Mouse (Mus musculus): ENCODE data around the gene Tbcd. TPM values are rescaled to one million over a fixed set of nuclear protein-coding genes. Genes with fewer than 3 reads are reported as not detected.

The Tbcd gene
- polyA plus RNA-seq, 1 experiment = 51.3 TPM

DNA sequence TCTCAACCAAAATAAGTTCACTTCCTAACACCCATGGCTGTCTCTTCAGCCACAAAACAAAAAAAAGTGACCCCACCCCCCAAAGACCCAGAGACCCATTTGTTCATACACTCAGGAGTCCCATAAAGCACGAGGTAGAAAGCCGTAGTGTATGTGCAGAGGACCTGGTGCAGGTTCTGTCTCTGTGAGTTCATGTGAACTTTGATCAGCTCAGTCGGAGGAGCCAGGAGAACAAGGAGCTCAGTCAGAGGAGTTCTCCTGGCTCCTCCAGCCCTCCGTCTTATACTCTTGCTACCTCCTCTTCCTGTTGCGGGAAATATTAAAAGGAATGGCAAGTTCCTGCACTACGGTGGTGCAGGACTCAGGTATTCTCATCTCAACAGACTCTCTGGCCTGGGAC lies 15.7 kb downstream of the Tbcd start:
- TF ChIP-seq CTCF (IDR thresholded peaks at IDR 0.05; ENCODE audit: insufficient read depth, low read length) (no peak), POLR2A (IDR thresholded peaks at IDR 0.05; ENCODE audit: borderline replicate concordance, extremely low read depth, low read depth, low read length) (no peak)
- WGBS = 92% methylated on average over 6 of the region's 6 CpGs
- no peaks in the 10 kb centered on the region for H3K4me1 ChIP-seq (ENCODE audit: control insufficient read depth, insufficient read depth, low read length)
- no peak for DNase-seq
- H3K4me3 ChIP-seq (replicated peaks; ENCODE audit: extremely low read depth, low read depth, low read length) = no peak overlapping the region

DNA sequence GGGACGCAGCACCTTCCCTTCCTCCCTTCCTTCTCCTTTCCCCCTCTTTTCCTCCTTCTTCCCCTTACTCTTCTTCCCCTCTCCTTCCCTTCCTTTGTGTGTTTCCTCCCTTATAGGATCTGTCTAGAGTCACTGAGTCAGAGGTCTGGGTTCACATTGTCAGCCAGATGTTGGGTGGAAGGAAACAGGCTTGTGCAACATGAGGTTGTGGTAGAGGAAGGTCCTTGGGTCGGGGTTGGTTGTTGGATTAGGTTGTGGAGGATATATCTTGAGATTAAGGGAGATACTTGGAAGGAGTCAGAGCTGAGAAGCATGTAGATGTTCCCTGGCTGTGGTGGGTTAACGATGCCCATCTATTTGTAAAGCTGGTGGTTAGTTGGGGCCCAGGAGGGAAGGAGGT lies 23.1 kb downstream of the Tbcd start:
- H3K4me3 ChIP-seq (replicated peaks; ENCODE audit: extremely low read depth, low read depth, low read length) = no peak overlapping the region
- 73% methylated on average over 3 of the region's 3 CpGs for WGBS
- TF ChIP-seq CTCF (IDR thresholded peaks at IDR 0.05; ENCODE audit: insufficient read depth, low read length) (no peak), POLR2A (IDR thresholded peaks at IDR 0.05; ENCODE audit: borderline replicate concordance, extremely low read depth, low read depth, low read length) (no peak)
- DNase-seq = no peak
- H3K4me1 ChIP-seq (ENCODE audit: control insufficient read depth, insufficient read depth, low read length) = no peaks in the 10 kb centered on the region

DNA sequence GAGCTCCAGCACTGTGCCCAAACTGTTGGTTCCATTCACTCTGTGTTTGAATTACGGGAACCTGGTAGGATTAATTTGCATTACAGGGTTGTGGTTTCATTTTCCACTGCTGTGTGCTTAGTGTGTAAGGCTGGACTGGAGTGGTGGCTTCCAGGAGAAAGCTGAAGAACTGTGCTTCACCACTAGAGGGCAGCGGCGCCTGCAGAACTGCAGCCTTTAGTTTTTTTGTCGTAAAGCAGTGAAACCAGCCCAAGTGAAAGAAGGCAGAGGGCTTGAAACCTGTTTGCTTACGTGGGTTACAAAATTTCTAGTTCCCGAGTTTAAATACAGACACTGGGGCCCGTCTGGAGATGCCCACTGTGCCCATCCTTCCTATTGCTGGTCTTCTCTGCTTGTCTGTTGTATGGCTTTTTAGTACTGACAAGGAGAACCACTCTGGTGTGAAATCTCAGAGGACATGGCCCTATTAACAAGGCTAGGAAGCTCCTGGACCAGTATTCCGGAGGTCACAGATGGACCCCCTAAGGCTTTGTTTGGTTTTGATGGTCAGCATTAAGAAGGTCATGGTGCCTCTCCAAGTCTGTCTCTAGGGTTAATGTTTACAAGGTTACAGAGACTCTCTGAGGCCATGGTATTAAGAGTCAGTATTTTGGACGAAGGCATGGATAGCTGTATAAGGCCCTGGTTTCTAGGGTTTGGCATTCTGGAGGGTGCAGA lies 24.1 kb downstream of the Tbcd start:
- DNase-seq = peak; percentile 58
- TF ChIP-seq CTCF (IDR thresholded peaks at IDR 0.05; ENCODE audit: insufficient read depth, low read length) (peak; percentile 94), POLR2A (IDR thresholded peaks at IDR 0.05; ENCODE audit: borderline replicate concordance, extremely low read depth, low read depth, low read length) (no peak)
- Histone ChIP-seq H3K4me1 (ENCODE audit: control insufficient read depth, insufficient read depth, low read length) (no peaks in the 10 kb centered on the region), H3K4me3 (replicated peaks; ENCODE audit: extremely low read depth, low read depth, low read length) (no peak overlapping the region)
- 29% methylated on average over 9 of the region's 9 CpGs for WGBS

DNA sequence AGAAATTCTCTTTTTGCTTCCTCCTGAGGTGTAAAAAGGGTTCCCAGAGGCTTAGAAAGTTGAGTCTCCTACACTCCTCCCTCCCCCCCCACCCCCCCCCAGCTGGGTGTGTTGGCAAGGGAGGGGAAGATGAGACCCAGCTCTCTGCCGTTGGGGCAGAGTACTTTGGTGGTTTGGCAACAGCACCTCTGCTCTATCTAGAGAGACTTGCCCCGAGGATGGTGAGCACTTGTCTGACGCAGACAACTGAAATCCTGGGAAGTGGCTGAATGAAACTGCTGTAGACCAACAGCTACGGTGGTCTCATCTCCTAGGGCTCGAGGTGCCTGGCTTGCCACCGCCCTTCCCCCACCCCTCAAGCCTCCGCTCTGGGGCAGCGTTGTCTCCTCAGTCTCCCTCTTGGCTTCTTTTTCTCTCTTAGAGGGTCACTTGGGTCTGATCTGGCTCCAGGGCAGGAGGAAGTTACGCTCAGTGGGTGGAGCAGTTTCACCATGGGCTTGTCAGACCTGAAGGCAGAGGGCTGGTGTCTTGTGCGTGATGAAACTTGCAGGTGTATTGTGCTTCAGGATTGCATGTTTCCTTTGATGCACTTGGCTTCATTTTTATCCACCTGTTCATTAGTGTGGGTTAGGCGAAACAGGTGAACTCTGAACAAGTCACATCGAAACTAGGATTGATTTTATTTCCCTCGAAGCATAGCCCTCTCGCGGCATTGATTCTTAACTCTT lies 27.9 kb downstream of the Tbcd start:
- TF ChIP-seq POLR2A (IDR thresholded peaks at IDR 0.05; ENCODE audit: borderline replicate concordance, extremely low read depth, low read depth, low read length) = no peak
- TF ChIP-seq CTCF (IDR thresholded peaks at IDR 0.05; ENCODE audit: insufficient read depth, low read length) = no peak
- no peak for DNase-seq
- H3K4me1 ChIP-seq (ENCODE audit: control insufficient read depth, insufficient read depth, low read length) = no peaks in the 10 kb centered on the region
- 86% methylated on average over 15 of the region's 15 CpGs for WGBS
- no peak overlapping the region for H3K4me3 ChIP-seq (replicated peaks; ENCODE audit: extremely low read depth, low read depth, low read length)

DNA sequence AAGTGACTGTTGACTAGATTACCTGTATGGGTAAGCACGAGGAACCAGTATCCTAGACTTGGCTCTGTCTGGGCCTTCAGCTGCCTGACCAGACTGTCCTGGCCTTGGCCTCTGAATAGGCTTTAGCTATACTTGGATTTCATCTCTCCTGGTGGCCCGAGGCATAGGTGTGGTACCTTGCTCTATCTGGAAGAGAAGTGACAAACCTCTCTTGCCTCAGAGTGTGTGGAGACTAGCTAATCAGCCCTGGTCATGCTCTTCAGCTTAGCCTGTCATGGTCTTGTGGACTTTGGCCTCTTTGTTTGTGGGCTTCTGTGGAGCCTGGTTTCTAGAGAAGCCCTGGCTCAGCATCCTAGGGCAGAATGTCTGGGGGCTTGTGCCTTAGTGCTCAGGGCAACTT lies 29.4 kb downstream of the Tbcd start:
- TF ChIP-seq POLR2A (IDR thresholded peaks at IDR 0.05; ENCODE audit: borderline replicate concordance, extremely low read depth, low read depth, low read length) (no peak), CTCF (IDR thresholded peaks at IDR 0.05; ENCODE audit: insufficient read depth, low read length) (no peak)
- no peak for DNase-seq
- WGBS = 89% methylated on average over 2 of the region's 2 CpGs
- no peaks in the 10 kb centered on the region for H3K4me1 ChIP-seq (ENCODE audit: control insufficient read depth, insufficient read depth, low read length)
- no peak overlapping the region for H3K4me3 ChIP-seq (replicated peaks; ENCODE audit: extremely low read depth, low read depth, low read length)

DNA sequence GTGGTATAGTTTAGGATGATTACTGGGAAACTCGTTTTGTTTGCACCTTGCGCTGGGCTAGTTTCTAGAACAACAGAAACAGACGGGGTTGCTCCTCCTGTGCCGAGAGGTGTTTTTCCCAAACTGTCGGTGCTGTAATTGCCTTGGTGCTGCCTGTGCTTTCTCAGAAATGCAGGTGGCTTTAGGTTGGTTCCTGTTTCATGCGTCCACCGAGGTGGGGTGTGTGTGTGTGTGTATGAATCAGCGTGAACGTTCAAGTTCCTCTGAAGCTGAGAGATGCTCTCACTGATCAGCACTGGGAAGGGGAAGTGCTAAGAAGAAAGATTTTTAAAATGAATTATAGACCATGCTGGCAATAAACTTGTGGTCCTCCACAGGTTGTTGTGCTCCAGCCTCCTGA lies 34.1 kb downstream of the Tbcd start:
- TF ChIP-seq POLR2A (IDR thresholded peaks at IDR 0.05; ENCODE audit: borderline replicate concordance, extremely low read depth, low read depth, low read length) (no peak), CTCF (IDR thresholded peaks at IDR 0.05; ENCODE audit: insufficient read depth, low read length) (no peak)
- WGBS = 67% methylated on average over 9 of the region's 9 CpGs
- no peak overlapping the region for H3K4me3 ChIP-seq (replicated peaks; ENCODE audit: extremely low read depth, low read depth, low read length)
- no peaks in the 10 kb centered on the region for H3K4me1 ChIP-seq (ENCODE audit: control insufficient read depth, insufficient read depth, low read length)
- DNase-seq = no peak

DNA sequence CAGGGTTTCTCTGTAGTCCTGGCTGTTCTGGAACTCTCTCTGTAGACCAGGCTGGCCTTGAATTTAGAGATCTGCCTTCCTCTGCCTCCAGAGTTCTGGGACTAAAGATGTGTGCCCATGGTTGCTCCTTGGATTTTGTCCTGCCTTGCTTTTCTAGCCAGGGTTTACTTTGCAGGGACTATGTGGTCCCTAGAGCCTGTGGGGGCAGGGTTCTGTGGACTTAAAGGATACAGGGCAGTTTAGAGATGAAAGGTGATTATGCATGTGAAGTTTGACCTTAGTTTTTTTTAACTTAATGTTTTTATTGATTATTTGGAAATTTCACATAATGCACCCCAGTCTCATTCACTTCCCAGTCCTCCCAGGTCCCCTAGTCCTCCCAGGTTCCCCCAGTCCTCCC lies 38.9 kb downstream of the Tbcd start:
- Histone ChIP-seq H3K4me1 (ENCODE audit: control insufficient read depth, insufficient read depth, low read length) (no peaks in the 10 kb centered on the region), H3K4me3 (replicated peaks; ENCODE audit: extremely low read depth, low read depth, low read length) (no peak overlapping the region)
- TF ChIP-seq POLR2A (IDR thresholded peaks at IDR 0.05; ENCODE audit: borderline replicate concordance, extremely low read depth, low read depth, low read length) = no peak
- no peak for TF ChIP-seq CTCF (IDR thresholded peaks at IDR 0.05; ENCODE audit: insufficient read depth, low read length)
- no peak for DNase-seq

DNA sequence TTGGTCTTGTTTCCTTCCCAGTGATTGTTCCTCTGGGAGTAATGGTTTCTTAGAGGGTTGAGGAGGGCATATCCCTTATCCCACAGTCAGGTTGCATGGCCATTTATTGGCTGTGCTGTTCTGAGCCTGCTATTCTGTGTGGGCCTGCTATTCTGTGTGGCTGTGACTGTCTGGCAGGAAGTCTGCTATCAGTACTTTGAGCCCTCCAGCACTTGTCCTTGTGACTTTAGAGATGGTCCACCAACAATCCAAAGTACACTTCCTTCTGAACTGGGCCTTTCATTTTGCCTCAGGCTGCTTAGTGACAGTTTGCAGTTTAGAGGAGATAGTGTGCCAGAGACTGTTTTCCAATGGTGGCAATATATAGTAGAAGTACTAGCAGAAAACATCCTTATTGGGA lies 48.8 kb downstream of the Tbcd start:
- no peaks in the 10 kb centered on the region for H3K4me1 ChIP-seq (ENCODE audit: control insufficient read depth, insufficient read depth, low read length)
- TF ChIP-seq POLR2A (IDR thresholded peaks at IDR 0.05; ENCODE audit: borderline replicate concordance, extremely low read depth, low read depth, low read length) (no peak), CTCF (IDR thresholded peaks at IDR 0.05; ENCODE audit: insufficient read depth, low read length) (no peak)
- DNase-seq = no peak
- H3K4me3 ChIP-seq (replicated peaks; ENCODE audit: extremely low read depth, low read depth, low read length) = no peak overlapping the region

DNA sequence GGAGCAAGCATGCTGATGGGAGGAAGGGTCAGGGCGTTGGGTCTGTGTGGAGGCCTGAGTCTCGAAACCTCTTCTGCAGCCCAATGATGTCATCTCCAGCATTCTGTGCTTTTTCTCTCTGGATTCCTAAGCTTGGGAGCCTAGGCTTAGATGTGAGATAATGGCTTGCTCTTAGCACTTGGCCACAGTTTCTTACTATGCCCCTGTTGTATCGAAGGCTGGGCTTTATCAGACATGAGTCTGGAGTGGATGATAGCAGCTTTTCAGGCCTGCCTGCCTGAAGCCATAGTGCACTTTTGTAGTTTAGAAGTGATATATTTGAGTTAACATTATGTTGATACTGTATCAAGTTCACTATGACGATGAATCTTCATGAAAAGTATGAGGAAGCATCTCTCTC lies 49.8 kb downstream of the Tbcd start:
- no peak for DNase-seq
- WGBS = 89% methylated on average over 4 of the region's 4 CpGs
- no peak overlapping the region for H3K4me3 ChIP-seq (replicated peaks; ENCODE audit: extremely low read depth, low read depth, low read length)
- H3K4me1 ChIP-seq (ENCODE audit: control insufficient read depth, insufficient read depth, low read length) = no peaks in the 10 kb centered on the region
- TF ChIP-seq CTCF (IDR thresholded peaks at IDR 0.05; ENCODE audit: insufficient read depth, low read length) (no peak), POLR2A (IDR thresholded peaks at IDR 0.05; ENCODE audit: borderline replicate concordance, extremely low read depth, low read depth, low read length) (no peak)

Data from lung, adult 2 months (tissue).